In the genomic region with DNA sequence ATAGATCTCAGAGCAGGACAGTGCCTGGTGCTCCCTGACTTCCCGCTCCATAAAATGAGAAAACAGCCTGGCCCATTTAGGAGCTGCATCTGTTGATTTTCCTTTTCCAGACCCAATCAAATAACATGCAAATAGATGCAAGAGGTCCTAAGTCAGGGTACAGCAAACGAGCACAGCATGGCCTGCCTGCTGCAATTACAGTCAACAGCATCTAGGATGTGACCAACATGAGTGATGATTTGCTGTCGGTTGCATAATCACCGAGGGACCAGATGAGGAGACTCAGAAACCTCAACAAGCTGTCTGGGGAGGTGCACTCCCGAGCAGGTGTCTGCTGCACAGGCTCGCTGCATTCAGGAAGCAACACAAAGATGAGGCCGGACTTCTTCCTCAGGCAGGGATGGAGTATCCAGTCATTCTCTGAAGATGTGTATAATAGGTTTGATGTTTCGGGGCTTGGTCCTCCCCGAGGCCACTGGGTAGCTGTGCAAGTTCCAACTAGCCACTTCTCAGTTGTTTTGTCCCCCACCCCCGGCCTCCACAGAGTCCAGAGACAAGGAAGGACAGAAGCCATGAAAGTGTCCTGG, we compare ENCODE assay signal across 17 mouse cellular contexts.
"Had no signal": no experiment of that assay in that cellular context is flagged by ENCODE, and none has a peak within 500 bp of the region (broad histone marks: within the 10 kb centered on the region; RNA-seq: fewer than 3 reads in every experiment).

No protein-coding gene starts in this region.

- H3K4me2 ChIP-seq: limb, embryonic 12.5 days; limb, embryonic 15.5 days; liver, embryonic 11.5 days; lung, embryonic 14.5 days; midbrain, embryonic 11.5 days had no signal

- H3K27me3 ChIP-seq: limb, embryonic 12.5 days; limb, embryonic 15.5 days had no signal

- H3K36me3 ChIP-seq: limb, embryonic 12.5 days; limb, embryonic 15.5 days had no signal

- H3K4me1 ChIP-seq: limb, embryonic 12.5 days; limb, embryonic 15.5 days; megakaryocyte, embryonic 14.5 days had no signal

- DNase-seq: kidney, adult 18-20 months; kidney, adult 9 months; kidney, postnatal 14 days; liver, postnatal 0 days; lung, embryonic 14.5 days; thymus, adult 2 months; thymus, postnatal 14 days; thymus, postnatal 4 days had no signal

- ATAC-seq: liver, postnatal 0 days; lung, postnatal 0 days had no signal

- H3K9ac ChIP-seq: limb, embryonic 12.5 days; limb, embryonic 15.5 days; liver, embryonic 14.5 days; liver, postnatal 0 days; lung, embryonic 14.5 days had no signal

- H3K4me3 ChIP-seq: limb, embryonic 12.5 days; limb, embryonic 15.5 days; megakaryocyte, embryonic 14.5 days had no signal

- H3K9me3 ChIP-seq: limb, embryonic 12.5 days; limb, embryonic 15.5 days; megakaryocyte, embryonic 14.5 days had no signal

- H3K27ac ChIP-seq: limb, embryonic 12.5 days; limb, embryonic 15.5 days; liver, embryonic 14.5 days; macrophage; stomach, postnatal 0 days had no signal
